Mouse (Mus musculus): Measurements from ENCODE around the gene Ablim2.

Gene Ablim2

GRCm38 (mm10) chr5:35757639-35758001, at the start of gene Ablim2:
TSS of gene Ablim2 (plus strand) at chr5:35757880.
- DNase-seq (ENCODE audit: low spot score), result peak; percentile 53

- no peak for DNase-seq (ENCODE audit: low spot score)
Observed at GRCm38 (mm10) chr5:35710481-35710880, 47.2 kb upstream of the Ablim2 start.

GRCm38 (mm10) chr5:35710931-35711330, 46.7 kb upstream of the Ablim2 start:
- DNase-seq (ENCODE audit: low spot score), result no peak

- no peak for DNase-seq (ENCODE audit: low spot score)
Observed at GRCm38 (mm10) chr5:35712517-35712916, 45.2 kb upstream of the Ablim2 start.

GRCm38 (mm10) chr5:35713649-35714354, 43.9 kb upstream of the Ablim2 start:
- DNase-seq (ENCODE audit: low spot score), result no peak

- no peak for DNase-seq (ENCODE audit: low spot score)
Observed at GRCm38 (mm10) chr5:35717455-35717854, 40.2 kb upstream of the Ablim2 start.

GRCm38 (mm10) chr5:35717946-35718345, 39.7 kb upstream of the Ablim2 start:
- no peak for DNase-seq (ENCODE audit: low spot score)

GRCm38 (mm10) chr5:35718817-35719216, 38.9 kb upstream of the Ablim2 start:
- DNase-seq (ENCODE audit: low spot score), result no peak

GRCm38 (mm10) chr5:35719343-35719742, 38.3 kb upstream of the Ablim2 start:
- no peak for DNase-seq (ENCODE audit: low spot score)

- DNase-seq (ENCODE audit: low spot score), result no peak
Observed at GRCm38 (mm10) chr5:35719880-35720279, 37.8 kb upstream of the Ablim2 start.

GRCm38 (mm10) chr5:35721933-35722332, 35.7 kb upstream of the Ablim2 start:
- no peak for DNase-seq (ENCODE audit: low spot score)

GRCm38 (mm10) chr5:35722654-35723053, 35.0 kb upstream of the Ablim2 start:
- no peak for DNase-seq (ENCODE audit: low spot score)

- DNase-seq (ENCODE audit: low spot score), result no peak
Observed at GRCm38 (mm10) chr5:35723900-35724299, 33.8 kb upstream of the Ablim2 start.

- DNase-seq (ENCODE audit: low spot score), result no peak
Observed at GRCm38 (mm10) chr5:35725840-35726239, 31.8 kb upstream of the Ablim2 start.

- DNase-seq (ENCODE audit: low spot score), result no peak
Observed at GRCm38 (mm10) chr5:35727447-35727846, 30.2 kb upstream of the Ablim2 start.

GRCm38 (mm10) chr5:35728344-35728956, 29.2 kb upstream of the Ablim2 start:
- DNase-seq (ENCODE audit: low spot score), result no peak

GRCm38 (mm10) chr5:35728957-35729460, 28.7 kb upstream of the Ablim2 start:
- DNase-seq (ENCODE audit: low spot score), result no peak

- no peak for DNase-seq (ENCODE audit: low spot score)
Observed at GRCm38 (mm10) chr5:35729844-35730243, 27.8 kb upstream of the Ablim2 start.

- no peak for DNase-seq (ENCODE audit: low spot score)
Observed at GRCm38 (mm10) chr5:35730552-35730951, 27.1 kb upstream of the Ablim2 start.

- no peak for DNase-seq (ENCODE audit: low spot score)
Observed at GRCm38 (mm10) chr5:35731006-35731405, 26.7 kb upstream of the Ablim2 start.

GRCm38 (mm10) chr5:35733523-35733922, 24.2 kb upstream of the Ablim2 start:
- DNase-seq (ENCODE audit: low spot score), result no peak

- no peak for DNase-seq (ENCODE audit: low spot score)
Observed at GRCm38 (mm10) chr5:35737231-35737901, 20.3 kb upstream of the Ablim2 start.

GRCm38 (mm10) chr5:35739005-35739404, 18.7 kb upstream of the Ablim2 start:
- DNase-seq (ENCODE audit: low spot score), result no peak
